Mouse (Mus musculus) testis, adult 2 months (tissue): ENCODE data around the gene Ppp1r37.
"Not testable (repeated sequence)": the region's sequence is repeated elsewhere in the genome, so short reads cannot be mapped to it uniquely, and the experiment has no call there.

Experiments
- CTCF ChIP-seq: fragments of 200-500 bp; IDR thresholded peaks from 2 replicates; pipeline ENCODE4 v1.5.1; 2012; ENCODE audit warnings: low read depth, mild to moderate bottlenecking, inconsistent platforms, low read length, moderate library complexity; ENCODE audit not compliant: control insufficient read depth, insufficient read depth, insufficient replicate concordance
- POLR2A ChIP-seq: fragments of 200-500 bp; IDR thresholded peaks from 2 replicates; pipeline ENCODE4 v1.6.1; 2012; ENCODE audit warnings: low read depth, mild to moderate bottlenecking, inconsistent platforms, low read length, moderate library complexity; ENCODE audit not compliant: control insufficient read depth

GRCm38 (mm10) chr7:19604606-19605214 is 41.8 kb upstream of the Ppp1r37 start:
- not testable (repeated sequence) for TF ChIP-seq CTCF, POLR2A
